Mouse (Mus musculus): ENCODE results near the gene Pam. TPM values are rescaled to one million over a fixed set of nuclear protein-coding genes. Genes with fewer than 3 reads are reported as not detected.

The Pam gene
- polyA plus RNA-seq, 1 experiment: 54.7 TPM

DNA sequence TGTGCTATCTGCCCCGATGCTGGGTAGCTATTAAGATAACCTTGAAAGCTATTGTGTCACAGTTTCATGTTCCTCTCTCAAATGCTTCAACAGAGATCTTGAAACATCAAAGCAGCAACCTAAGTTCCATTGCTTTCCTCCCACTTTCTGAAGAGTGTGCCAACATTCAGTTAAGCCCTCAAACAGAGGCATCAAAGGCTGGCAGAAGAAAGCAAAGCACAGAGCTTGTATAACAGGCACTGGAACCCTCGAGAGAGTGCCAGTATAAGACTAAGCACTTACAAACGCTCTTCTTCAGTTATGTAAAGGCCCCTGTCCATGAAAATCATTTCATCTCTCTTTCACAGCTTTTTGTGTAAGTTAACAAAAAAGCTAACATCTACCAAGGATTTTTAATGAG is 241.2 kb downstream of the Pam start:
- Histone ChIP-seq H3K4me3 (ENCODE audit: insufficient read depth, low read depth, low read length) (no peak overlapping the region), H3K27ac (ENCODE audit: insufficient read depth, low read depth, low read length) (no peak overlapping the region), H3K4me1 (ENCODE audit: control insufficient read depth, insufficient read depth, low read length) (no peaks in the 10 kb centered on the region), H3K27me3 (replicated peaks; ENCODE audit: control insufficient read depth, insufficient read depth, low read length) (no peaks in the 10 kb centered on the region), H3K36me3 (ENCODE audit: control insufficient read depth, insufficient read depth, low read length) (peaks cover 2% of the 10 kb centered on the region; the same call in 1 of the 2 replicates)
- no peak for TF ChIP-seq CTCF (conservative IDR thresholded peaks at IDR 0.05; ENCODE audit: insufficient read depth, insufficient read length, low read depth, low read length)
- TF ChIP-seq POLR2A (IDR thresholded peaks at IDR 0.05; ENCODE audit: low read depth, low read length): no peak
- no peak for DNase-seq
- WGBS: 88% methylated on average over 3 of the region's 3 CpGs

DNA sequence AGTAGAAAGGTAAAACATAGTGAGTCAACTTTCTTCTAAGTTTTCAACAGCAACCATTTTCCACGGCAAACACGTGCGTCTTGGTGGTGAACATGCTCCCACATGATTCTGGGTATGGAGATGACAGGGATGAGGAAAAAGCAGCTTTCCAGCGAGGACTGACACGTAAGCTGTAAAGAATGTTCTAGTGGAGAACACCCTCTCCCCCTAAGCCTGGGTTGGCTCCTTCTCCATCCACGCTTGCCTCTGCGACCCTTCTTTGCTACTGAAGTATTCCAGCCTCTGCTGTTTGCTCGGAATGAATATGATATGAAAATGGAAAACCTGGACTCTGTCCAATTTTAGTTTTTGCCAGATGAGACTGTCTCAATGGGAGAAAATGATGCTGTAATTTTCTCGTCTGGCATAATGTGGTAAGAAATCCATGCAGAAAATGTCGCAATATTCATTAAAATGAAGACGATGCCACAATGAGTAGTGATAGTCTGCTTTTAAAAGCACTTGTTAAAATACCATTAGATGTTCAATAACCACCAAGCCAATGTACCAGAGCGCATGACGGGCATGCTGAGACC is 243.8 kb downstream of the Pam start:
- no peak overlapping the region for H3K4me3 ChIP-seq (ENCODE audit: insufficient read depth, low read depth, low read length)
- H3K27ac ChIP-seq (ENCODE audit: insufficient read depth, low read depth, low read length): no peak overlapping the region
- H3K4me1 ChIP-seq (ENCODE audit: control insufficient read depth, insufficient read depth, low read length): no peaks in the 10 kb centered on the region
- no peaks in the 10 kb centered on the region for H3K27me3 ChIP-seq (replicated peaks; ENCODE audit: control insufficient read depth, insufficient read depth, low read length)
- 91% methylated on average over 13 of the region's 13 CpGs for WGBS
- no peak for DNase-seq
- no peak for TF ChIP-seq CTCF (conservative IDR thresholded peaks at IDR 0.05; ENCODE audit: insufficient read depth, insufficient read length, low read depth, low read length)
- TF ChIP-seq POLR2A (IDR thresholded peaks at IDR 0.05; ENCODE audit: low read depth, low read length): no peak
- peaks cover 2% of the 10 kb centered on the region; the same call in 1 of the 2 replicates for H3K36me3 ChIP-seq (ENCODE audit: control insufficient read depth, insufficient read depth, low read length)

DNA sequence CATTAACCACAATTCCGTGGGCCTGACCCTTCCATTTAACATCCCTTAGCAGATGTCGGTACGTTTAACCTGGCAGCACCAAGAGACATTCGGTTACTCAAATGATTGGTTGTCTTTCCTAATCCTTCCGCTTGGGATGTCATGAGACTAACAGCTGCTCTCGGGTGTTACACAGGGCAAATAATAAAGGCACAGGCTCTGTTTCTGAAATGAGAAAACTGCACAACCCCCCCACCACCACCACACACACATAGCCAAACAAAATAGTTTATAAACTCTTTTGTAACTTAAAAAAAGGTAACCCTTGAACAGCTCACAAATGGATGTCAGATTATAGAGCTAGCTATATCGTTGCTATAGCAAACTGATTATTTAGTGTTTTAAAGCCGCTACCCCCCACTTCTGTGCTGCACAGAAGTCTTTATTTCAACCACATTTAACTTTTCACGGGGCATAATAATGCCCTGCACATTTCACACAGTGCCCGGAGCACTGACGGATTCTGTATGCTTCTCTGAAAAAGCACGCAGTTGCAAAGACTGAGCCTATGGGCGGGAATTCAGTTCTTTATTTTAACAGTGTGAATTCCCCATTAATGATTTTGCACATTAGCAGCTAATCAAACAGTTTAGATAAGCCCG is 246.7 kb downstream of the Pam start:
- Histone ChIP-seq H3K27ac (ENCODE audit: insufficient read depth, low read depth, low read length) (no peak overlapping the region), H3K36me3 (ENCODE audit: control insufficient read depth, insufficient read depth, low read length) (peaks cover 2% of the 10 kb centered on the region; the same call in 1 of the 2 replicates), H3K4me3 (ENCODE audit: insufficient read depth, low read depth, low read length) (no peak overlapping the region), H3K27me3 (replicated peaks; ENCODE audit: control insufficient read depth, insufficient read depth, low read length) (no peaks in the 10 kb centered on the region), H3K4me1 (ENCODE audit: control insufficient read depth, insufficient read depth, low read length) (no peaks in the 10 kb centered on the region)
- DNase-seq: no peak
- 86% methylated on average over 14 of the region's 14 CpGs for WGBS
- TF ChIP-seq POLR2A (IDR thresholded peaks at IDR 0.05; ENCODE audit: low read depth, low read length) (no peak), CTCF (conservative IDR thresholded peaks at IDR 0.05; ENCODE audit: insufficient read depth, insufficient read length, low read depth, low read length) (no peak)

DNA sequence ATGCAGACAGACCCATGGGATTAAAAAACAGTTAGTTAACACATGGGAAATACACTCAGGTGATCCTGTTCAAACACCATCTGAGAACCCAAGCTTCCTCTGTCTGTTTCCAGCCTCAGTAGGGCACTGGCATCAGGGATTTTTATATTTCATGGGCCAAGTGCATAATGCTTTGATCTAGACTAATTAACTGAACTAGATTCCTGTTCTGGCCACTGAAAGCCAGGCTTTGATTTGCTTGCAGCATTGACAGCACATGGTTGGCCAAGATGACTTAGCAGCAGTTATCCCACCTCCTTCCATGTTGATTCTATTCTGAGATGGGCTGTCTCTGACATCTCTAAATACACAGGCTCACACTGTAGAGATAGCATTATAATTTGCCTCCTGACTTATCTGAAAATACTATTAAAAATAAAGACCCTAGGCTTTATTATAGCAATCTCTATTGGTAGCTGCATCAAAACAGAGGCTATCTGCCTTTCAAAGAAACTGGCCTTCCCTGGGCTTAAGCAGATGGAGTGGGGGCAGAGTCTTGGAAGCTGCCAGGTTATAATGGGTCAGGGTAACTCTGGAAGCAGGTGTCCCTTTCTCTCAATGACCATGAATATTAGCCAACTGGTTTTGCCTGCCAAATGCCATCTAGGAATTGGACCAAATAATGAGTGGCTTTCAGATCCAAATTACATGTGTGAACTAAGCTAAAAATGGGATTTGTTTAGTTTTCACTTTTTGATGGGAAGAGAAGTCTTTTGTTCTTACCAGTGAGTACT is 252.0 kb downstream of the Pam start:
- DNase-seq: no peak
- Histone ChIP-seq H3K36me3 (ENCODE audit: control insufficient read depth, insufficient read depth, low read length) (no peaks in the 10 kb centered on the region), H3K27me3 (replicated peaks; ENCODE audit: control insufficient read depth, insufficient read depth, low read length) (no peaks in the 10 kb centered on the region), H3K4me1 (ENCODE audit: control insufficient read depth, insufficient read depth, low read length) (no peaks in the 10 kb centered on the region), H3K4me3 (ENCODE audit: insufficient read depth, low read depth, low read length) (no peak overlapping the region), H3K27ac (ENCODE audit: insufficient read depth, low read depth, low read length) (no peak overlapping the region)
- TF ChIP-seq CTCF (conservative IDR thresholded peaks at IDR 0.05; ENCODE audit: insufficient read depth, insufficient read length, low read depth, low read length) (no peak), POLR2A (IDR thresholded peaks at IDR 0.05; ENCODE audit: low read depth, low read length) (no peak)

DNA sequence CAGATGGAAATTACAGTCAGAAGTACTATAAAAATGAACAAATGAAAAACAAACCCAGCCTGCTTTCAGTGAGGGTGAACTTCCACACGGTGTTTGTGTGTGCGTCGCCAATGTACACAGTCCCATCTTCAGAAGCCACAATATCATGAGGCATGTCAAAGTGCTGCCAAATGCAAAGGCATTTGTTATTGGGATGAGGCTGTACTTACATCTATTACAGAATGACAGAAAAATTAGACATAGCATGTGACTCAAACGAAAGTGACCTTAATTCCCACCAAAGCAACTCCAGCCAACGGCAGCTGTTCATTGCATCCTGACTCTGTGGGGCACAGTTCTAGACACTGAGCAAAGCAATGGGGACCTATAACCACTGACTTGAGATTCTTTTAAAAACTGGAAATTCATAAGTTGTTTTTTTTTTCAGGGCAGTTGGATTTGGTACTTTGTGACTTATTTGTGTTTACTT is 261.1 kb downstream of the Pam start:
- DNase-seq: no peak
- no peaks in the 10 kb centered on the region for H3K4me1 ChIP-seq (ENCODE audit: control insufficient read depth, insufficient read depth, low read length)
- H3K27ac ChIP-seq (ENCODE audit: insufficient read depth, low read depth, low read length): no peak overlapping the region
- 82% methylated on average over 5 of the region's 5 CpGs for WGBS
- TF ChIP-seq POLR2A (IDR thresholded peaks at IDR 0.05; ENCODE audit: low read depth, low read length): no peak
- no peak for TF ChIP-seq CTCF (conservative IDR thresholded peaks at IDR 0.05; ENCODE audit: insufficient read depth, insufficient read length, low read depth, low read length)
- peaks cover 1% of the 10 kb centered on the region for H3K36me3 ChIP-seq (ENCODE audit: control insufficient read depth, insufficient read depth, low read length)
- H3K27me3 ChIP-seq (replicated peaks; ENCODE audit: control insufficient read depth, insufficient read depth, low read length): no peaks in the 10 kb centered on the region
- H3K4me3 ChIP-seq (ENCODE audit: insufficient read depth, low read depth, low read length): no peak overlapping the region

DNA sequence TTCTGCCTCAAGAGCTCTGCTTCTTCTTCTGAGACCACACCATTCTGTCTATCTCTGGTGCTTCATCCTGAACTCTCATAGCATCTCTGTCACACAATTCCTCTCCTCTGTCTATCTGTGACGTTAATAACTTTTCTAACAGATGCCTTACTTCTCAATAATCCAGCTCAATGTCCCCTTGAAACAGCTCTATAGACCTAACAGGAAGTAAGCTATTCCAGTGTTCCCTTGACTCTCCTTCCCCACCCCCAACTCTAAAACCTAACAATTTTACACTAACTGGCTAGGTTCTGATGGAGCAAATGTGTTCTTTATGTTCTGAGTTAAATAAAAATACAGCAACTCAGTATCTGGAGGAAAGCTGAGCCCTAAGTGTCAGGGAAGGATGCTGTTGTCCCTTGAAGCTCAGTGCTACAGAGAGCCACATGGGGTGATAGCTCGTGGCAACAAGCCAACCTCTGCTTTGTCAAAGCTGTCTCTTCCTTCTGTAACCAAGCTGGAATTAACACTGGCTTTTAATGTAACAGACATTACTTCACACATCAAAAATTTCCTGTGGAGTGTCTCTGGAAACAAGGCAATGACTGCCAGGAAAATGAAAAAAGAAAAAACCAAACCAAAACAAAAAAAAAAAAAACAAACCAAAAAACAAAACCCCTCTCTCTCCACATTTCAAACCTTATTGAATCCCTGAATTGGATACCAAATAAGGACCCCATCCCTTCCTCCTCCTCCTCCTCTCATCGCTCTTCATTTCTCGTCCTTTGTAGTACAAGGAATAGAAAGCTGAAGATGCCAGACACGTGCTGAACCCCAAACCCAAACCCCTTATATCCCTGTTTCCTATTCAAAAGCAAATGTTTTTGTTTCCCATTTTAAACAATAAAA is 261.7 kb downstream of the Pam start:
- TF ChIP-seq CTCF (conservative IDR thresholded peaks at IDR 0.05; ENCODE audit: insufficient read depth, insufficient read length, low read depth, low read length): no peak
- no peak for TF ChIP-seq POLR2A (IDR thresholded peaks at IDR 0.05; ENCODE audit: low read depth, low read length)
- peak; percentile 34 for DNase-seq
- no peaks in the 10 kb centered on the region for H3K27me3 ChIP-seq (replicated peaks; ENCODE audit: control insufficient read depth, insufficient read depth, low read length)
- H3K27ac ChIP-seq (ENCODE audit: insufficient read depth, low read depth, low read length): no peak overlapping the region
- no peaks in the 10 kb centered on the region for H3K4me1 ChIP-seq (ENCODE audit: control insufficient read depth, insufficient read depth, low read length)
- H3K36me3 ChIP-seq (ENCODE audit: control insufficient read depth, insufficient read depth, low read length): peaks cover 1% of the 10 kb centered on the region
- WGBS: 71% methylated on average over 5 of the region's 5 CpGs
- H3K4me3 ChIP-seq (ENCODE audit: insufficient read depth, low read depth, low read length): no peak overlapping the region

Measured in kidney, adult 2 months (tissue).